Mouse (Mus musculus) adrenal gland, postnatal 4 days (tissue): ENCODE measurements around the gene Ist1. TPM values are rescaled to one million over a fixed set of nuclear protein-coding genes. Genes with fewer than 3 reads are reported as not detected.

Source experiments
- DNase-seq, 2 experiments: peaks; one replicate each; pipeline ENCODE4 v3.0.0; 2021 to 2022; ENCODE audit warnings: low spot score in 2 of 2, mixed read lengths in 2 of 2
- total RNA-seq, 2 experiments: library from RNA; stranded (reverse); gene quantifications; 2 replicates each; pipeline ENCODE4 v1.2.3; 2021

Gene Ist1
- total RNA-seq, 2 experiments from 2014 or later: 99.2 to 104 TPM

- DNase-seq: no peak
Measured at GRCm38 (mm10) chr8:109687248-109687647, 5.8 kb downstream of the Ist1 start.

- DNase-seq: no peak
Measured at GRCm38 (mm10) chr8:109682120-109682519, 10.9 kb downstream of the Ist1 start.

DNA sequence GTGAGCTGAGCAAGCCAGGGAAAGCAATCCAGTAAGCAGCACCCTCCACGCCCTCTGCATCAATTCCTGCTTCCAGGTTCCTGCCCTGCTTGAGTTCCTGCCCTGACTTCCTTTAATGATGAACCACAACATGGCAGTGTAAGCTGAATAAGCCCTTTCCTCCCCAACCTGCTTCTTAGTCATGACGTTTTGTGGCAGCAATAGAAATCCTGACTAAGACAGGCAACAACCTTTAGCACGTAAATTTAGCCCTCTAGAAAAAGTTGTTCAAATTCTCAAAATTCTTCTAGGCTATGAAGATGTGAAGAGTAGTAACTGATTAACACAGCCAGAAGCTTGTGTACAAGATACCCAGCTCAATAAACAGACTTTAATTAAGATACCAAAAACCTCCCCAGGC, 11.5 kb downstream of the Ist1 start:
- DNase-seq: no peak

DNA sequence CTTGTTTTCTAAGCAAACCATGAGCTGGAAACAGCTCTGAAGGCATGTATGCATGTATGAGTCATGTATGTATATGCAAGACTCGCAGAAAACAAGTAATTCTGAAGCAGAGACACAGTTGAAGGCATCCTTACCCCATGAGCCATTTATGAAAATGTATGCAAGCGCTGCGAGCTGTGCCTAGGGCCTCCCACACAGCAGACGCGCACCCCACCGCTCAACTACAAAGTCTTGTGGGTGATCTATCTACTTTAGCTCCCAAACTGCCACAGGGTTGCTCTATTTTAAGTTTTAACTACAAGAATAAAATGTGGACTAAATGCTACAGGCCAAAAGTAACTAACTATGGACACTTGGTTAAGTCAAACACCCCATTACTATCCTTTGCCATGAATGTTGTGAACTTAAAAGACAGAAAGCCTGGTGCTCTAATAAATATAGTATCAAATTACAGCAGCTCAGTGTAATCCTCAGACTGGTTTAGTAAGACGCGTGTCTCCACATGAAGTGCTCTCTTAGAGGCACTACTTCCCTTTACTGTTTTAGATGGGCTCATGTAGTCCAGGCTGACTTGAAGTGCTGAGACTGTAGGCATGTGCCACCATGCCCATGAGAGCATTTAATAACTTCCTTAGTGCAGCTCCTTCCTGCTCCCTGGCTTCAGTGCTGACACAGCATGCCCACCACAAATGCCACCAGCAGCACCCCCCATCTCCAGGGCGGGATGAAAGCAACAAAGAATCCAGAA, 17.0 kb downstream of the Ist1 start:
- DNase-seq: no peak

- DNase-seq: no peak
Measured at GRCm38 (mm10) chr8:109673596-109673995, 19.5 kb downstream of the Ist1 start.

- DNase-seq: no peak
Measured at GRCm38 (mm10) chr8:109672656-109673055, 20.4 kb downstream of the Ist1 start.

- no peak for DNase-seq
Measured at GRCm38 (mm10) chr8:109666616-109667015, 26.4 kb downstream of the Ist1 start.

DNA sequence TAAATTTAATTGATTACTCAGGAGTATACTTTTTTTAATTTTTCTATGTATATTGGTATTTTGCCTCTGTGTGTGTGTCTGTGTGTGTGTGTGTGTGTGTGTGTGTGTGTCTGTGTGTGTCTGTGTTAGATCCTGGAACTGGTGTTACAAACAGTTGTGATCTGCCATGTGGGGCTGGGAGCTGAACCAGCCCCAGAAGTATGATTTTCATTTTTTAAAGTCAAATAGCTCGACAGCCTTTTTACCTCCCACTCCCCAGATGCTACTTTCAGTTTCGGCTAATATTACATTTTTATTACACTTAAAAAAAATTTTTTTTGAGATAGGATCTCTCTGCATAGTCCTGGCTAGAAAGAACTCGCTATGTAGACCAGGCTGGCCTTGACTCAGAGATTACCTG, 30.7 kb downstream of the Ist1 start:
- DNase-seq: no peak

DNA sequence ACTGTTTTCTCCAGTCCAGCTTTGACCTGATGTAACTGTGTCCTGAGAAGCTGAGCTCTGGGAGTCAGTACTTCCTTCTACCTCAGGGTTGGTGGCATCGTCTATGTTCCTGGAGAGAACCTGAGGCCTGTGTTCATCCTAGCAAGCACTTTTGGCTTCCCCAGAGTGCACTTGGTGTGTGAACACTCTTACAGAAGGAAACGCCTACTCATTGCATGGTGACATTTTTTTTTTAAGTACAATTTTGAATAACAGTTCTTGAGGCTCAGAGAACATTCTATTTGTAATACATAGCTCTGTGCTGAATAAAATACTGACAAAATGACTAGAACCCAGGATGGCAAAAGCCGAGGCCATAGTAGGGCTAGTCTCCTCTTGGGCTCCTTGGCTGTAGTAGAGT, 36.2 kb downstream of the Ist1 start:
- DNase-seq: no peak

GRCm38 (mm10) chr8:109650801-109651200, 42.3 kb downstream of the Ist1 start:
- DNase-seq: no peak

GRCm38 (mm10) chr8:109648469-109648868, 44.6 kb downstream of the Ist1 start:
- no peak for DNase-seq

- DNase-seq: no peak
Measured at GRCm38 (mm10) chr8:109647331-109647730, 45.7 kb downstream of the Ist1 start.

DNA sequence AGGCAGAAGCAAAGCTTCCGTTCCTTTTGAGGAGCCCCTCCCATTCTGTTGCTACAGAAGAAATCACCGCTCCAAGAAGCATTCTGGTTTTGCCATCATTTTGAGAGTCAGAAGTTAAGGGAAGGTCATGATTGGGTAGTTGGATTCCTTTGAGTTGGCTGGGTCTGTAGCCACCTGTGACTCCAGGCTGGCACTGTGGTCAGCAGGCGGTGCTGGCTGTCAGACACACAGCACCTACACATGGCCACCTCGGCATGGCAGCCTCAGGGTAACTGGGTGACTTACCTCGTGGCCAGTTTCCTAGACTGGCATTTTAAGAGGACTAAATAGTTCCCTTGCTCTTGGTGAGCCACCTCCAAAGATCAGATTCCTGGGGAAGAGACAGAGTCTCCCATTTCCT, 51.8 kb downstream of the Ist1 start:
- DNase-seq: no peak

DNA sequence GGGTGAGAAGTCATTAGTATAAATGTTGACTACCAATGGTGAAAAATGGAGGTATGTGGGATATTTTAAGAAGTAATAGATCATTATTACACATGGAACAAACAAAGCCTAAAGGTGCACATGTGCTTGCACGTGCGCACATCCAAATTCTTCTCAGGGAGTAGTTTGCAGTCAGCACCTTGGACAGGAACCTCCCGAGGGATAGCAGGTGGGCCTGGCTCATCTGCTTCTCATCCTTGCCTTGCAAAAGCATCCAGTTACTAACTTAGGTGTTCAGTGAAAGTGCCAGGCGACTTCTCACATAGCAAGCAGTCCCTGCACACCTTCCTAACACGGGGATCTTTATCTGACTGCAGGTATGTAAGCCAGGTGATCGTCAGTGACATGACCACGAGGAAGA, 52.6 kb downstream of the Ist1 start:
- no peak for DNase-seq

- no peak for DNase-seq
Measured at GRCm38 (mm10) chr8:109638851-109639250, 54.2 kb downstream of the Ist1 start.

DNA sequence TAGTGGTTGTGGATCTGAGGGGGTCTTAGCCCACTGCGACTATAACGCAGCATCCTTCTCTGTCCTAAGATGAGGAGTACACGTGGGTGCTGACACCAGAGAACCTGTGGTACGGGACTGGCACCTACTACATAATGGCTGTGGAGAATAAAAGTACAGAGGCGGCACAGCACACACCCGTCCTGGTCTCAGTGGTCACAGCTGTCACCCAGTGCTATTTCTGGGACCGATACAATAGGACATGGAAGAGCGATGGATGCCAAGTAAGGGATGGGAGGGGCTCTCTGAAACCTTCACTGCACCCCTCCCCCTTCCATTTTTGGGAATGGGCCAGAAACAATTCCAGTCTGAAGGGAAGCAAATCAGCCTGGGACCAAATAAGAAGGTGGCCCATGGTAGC, 57.9 kb downstream of the Ist1 start:
- DNase-seq: no peak

DNA sequence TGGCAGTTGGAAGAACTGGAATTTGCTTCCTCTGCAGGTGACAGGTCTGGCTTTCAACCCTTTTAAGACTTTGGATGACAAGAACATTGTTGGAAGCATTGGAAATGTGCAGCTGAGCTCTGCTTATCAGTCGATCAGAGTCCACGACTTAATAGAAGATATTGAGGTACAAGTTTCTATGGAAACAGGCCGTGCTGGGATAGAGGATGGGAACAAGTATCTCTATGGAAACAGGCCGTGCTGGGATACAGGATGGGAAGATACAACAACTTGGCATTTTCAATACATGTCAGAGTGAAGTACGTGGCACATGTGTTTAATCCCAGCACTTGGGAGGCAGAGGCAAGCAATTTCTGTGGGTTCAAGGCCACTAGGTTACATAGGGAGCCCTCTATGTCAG, 60.6 kb downstream of the Ist1 start:
- DNase-seq: no peak

DNA sequence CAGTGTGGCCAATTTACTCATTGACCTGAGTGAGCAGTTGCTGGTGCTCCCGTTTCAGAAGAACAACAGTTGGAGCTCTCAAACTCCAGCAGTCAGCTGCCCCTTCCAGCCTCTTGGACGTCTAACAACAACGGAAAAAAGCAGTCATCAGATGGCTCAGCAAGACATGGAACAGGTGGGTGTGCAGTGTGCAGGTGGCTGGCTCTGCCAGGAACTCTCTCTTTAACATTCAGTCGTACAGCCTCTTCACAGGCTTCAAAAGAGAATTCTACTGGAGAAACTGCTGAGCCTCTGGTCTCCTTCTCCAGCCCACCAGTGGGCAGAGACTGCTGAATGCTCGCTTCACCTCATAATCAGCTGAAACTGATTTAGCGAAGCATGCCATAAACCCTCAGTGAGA, 64.4 kb downstream of the Ist1 start:
- no peak for DNase-seq

Other genes starting within 250 kb of the Ist1 start
- not detected for gene Pmfbp1, start 199.2 kb downstream of the Ist1 start, total RNA-seq
- gene Dhx38, start 127.4 kb downstream of the Ist1 start, total RNA-seq: 10 to 100 TPM; 32.9 to 35.9 TPM
- gene Txnl4b, start 127.4 kb downstream of the Ist1 start, total RNA-seq: 10 to 100 TPM; 13.3 to 13.8 TPM
- gene Hp, start 114.1 kb downstream of the Ist1 start, total RNA-seq: 100 to 1,000 TPM in 1 of 2 experiments, 10 to 100 TPM in 1; 21.3 to 285 TPM
- gene Dhodh, start 84.6 kb downstream of the Ist1 start, total RNA-seq: 10 to 100 TPM; 27.2 to 32.1 TPM
- gene Pkd1l3, start 78.7 kb downstream of the Ist1 start, total RNA-seq: under 1 TPM in 1 of 2 experiments, not detected in 1; 0.08 TPM
- gene Zfp821, start 12.3 kb upstream of the Ist1 start, total RNA-seq: 10 to 100 TPM; 23.3 to 26.1 TPM
- gene Atxn1l, start 44.5 kb upstream of the Ist1 start, total RNA-seq: 10 to 100 TPM; 57.5 to 61.5 TPM
- 10 to 100 TPM; 88.5 to 90.0 TPM for gene Ap1g1, start 85.3 kb upstream of the Ist1 start, total RNA-seq
- 10 to 100 TPM; 11.3 to 12.2 TPM for gene Phlpp2, start 175.3 kb upstream of the Ist1 start, total RNA-seq